Mouse (Mus musculus): ENCODE data around the gene Ifi47. TPM values are rescaled to one million over a fixed set of nuclear protein-coding genes. Genes with fewer than 3 reads are reported as not detected.

Gene Ifi47
- total RNA-seq, 2 experiments from 2014 or later = 3.4 to 5.6 TPM

DNA sequence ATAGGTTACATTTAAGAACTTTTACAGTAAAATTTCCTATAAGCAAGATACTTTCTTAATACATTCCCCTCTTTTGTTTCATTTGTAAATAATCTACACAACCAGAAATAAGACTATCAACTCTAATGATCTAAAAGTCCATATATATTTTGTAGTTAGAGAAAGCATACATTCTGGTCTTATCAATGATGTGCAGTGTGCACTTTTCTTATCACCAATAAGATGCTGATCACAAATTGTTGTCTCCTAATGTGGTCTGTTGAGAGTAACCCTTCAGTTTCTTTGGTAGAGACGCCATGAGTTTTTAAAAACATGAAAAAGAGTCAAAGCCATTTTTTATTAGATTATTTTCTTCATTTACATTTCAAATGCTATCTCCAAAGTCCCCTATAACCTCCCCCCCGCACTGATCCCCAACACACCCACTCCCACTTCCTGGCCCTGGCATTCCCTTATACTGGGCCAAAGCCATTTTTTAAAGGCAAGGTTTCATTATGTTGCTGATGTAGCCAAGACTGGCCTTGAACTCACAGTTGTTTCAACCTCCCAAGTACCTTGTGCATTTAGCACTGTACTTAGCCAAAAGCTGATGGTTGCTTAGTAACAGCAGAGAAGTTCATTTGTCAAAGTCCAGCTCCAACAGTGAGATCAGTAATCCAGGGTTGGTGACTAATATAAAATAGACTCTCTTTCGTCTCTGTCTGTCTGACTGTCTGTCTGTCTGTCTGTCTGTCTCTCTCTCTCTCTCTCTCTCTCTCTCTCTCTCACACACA, 13.5 kb downstream of the Ifi47 start:
- DNase-seq = no peak

DNA sequence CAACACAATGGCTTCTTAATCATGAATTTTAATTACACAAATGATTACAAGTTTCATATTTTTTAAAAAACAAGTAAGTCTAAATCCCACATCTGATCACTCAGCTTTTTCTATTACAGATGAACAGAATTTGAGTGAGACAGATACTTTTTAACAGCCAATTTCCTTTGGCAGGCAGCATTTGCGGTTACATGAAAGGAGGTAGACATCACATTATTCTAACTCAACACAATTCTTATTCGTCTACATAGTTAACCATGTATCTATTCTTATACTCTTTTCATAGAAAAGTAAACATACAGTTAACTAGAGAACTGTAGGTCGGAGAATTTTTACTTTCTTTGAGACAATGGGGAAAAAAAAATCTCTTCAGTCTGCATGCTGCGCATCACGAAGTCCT, 14.2 kb downstream of the Ifi47 start:
- no peak for DNase-seq

DNA sequence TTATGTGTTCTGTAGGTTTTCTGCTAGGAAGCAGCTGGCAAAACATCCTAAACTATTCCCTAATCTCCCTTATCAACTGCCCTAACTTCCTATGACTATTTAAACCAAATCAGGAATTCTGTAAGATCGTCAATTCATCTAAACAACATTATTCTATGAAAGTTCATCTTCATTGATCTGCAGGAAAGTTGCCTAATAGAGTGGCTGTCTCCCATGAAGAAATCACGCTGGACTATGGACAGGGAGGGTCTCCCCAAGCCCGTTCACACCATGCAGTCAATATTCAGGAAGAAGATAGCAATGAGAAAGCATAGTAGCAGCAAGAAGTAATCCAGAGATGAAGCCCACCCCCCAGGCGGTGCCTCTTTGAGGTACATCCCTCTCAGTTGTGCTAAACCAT, 14.8 kb downstream of the Ifi47 start:
- DNase-seq = no peak

DNA sequence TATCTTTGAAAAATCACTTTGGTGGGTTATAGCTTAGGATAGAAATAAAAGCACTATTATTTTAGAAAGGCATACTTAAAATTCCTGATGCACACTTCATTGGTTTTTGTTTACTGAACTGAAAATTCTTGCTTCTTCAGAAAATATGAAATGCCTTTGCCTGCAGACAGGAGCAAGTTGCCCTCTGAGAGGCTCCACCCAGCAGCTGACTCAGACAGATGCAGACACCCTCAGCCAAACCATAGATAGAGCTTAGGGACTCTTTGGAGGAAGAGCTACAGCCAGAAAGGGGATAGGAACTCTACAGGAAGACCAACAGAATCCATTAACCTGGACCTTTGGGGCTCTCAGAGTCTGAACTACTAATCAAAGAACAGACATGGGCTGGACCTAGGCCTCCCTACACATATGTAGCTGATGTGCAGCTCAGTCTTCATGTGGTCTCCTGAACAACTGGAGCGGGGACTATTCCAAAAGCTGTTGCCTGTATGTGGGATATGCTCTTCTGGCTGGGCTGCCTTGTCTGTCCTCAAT, 15.7 kb downstream of the Ifi47 start:
- DNase-seq = no peak

DNA sequence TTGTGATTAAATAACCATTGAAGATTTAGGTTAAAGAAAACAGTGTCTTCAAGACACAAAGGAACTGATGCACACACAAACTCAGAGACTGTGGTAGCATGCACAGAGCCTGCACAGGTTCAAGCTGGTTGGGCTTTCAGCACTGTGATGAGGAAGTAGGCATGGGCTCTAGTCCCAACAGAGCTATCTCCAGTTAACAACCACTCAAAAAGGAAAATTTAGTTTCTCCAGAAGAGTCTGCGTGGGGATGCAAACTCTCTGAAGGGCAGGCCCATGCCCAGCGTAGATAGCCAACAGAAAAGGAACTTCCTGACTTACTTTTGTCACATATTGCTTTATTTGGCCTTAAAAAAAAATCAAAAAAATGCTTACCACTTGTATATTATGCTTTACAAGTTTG, 16.4 kb downstream of the Ifi47 start:
- no peak for DNase-seq

- DNase-seq = no peak
Measured at GRCm38 (mm10) chr11:49093861-49094660, 17.7 kb downstream of the Ifi47 start.

GRCm38 (mm10) chr11:49095367-49095766, 19.0 kb downstream of the Ifi47 start:
- DNase-seq = no peak

GRCm38 (mm10) chr11:49100409-49100808, 24.0 kb downstream of the Ifi47 start:
- no peak for DNase-seq

GRCm38 (mm10) chr11:49101500-49101899, 25.1 kb downstream of the Ifi47 start:
- no peak for DNase-seq

- DNase-seq = peak; percentile 88 to 97
Measured at GRCm38 (mm10) chr11:49103047-49103693, 26.8 kb downstream of the Ifi47 start.

- DNase-seq = no peak
Measured at GRCm38 (mm10) chr11:49105752-49106151, 29.4 kb downstream of the Ifi47 start.

DNA sequence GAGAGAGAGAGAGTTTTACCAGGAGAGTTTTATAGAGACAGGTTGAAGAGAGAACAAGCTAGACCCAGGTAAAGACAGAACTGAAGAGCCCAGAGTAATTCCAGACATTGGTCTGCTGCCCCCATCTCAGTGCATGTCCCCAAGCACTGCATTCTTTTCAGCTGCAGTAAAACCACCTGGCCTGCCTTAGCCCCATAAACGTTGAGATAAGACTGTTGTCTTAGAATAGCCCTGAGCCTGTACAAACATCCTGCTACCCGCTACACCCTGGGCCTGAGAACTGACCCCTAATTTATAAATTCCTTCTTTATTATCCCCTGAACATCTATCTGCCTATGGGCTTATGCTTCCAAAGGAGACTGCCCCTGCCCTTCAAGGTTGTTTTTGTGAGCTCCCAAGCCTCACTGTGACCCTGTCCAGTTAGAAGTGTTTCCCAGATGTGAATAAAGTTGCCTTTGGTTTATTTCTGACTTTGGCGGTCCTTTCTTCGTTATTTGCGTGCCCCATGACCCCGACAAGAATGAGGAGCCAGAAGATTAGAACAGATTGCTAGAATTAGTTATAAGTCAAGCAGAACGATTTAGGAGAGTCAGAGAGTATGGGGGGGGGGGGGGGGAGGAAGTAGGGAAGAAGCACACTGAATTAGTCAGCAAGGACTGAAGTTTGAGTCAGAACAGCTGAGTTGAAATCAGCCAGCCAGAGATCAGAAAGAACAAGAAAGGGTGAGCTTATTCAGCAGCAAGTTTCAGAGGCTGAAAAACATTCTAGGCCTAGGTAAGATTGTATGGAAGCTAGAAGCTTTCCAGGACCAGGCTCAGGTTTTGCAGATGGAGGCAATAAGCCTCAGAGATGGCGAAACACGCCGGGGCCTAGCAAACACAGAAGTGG, 31.5 kb downstream of the Ifi47 start:
- DNase-seq = no peak

GRCm38 (mm10) chr11:49108833-49109232, 32.4 kb downstream of the Ifi47 start:
- DNase-seq = peak in 1 of 2 experiments; percentile 56

DNA sequence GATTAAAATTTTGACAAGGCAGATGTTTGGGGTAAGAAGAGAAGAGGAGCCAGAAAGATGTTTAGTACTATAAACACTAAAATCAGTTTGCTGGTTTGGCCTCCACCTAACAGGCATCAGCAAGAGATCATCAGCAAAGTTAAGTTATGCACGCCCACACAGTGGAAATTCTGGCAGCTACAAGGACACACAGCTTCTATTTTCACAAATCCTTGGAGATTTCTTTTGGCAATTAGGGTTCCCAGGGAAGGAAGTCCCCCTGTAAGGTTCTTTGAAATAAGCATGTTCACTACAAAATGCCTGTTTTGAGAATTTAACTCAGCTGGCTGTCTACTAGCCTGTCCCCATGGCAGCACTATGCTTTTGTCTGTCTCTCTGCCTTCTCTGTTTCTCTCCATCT, 34.6 kb downstream of the Ifi47 start:
- no peak for DNase-seq

GRCm38 (mm10) chr11:49112624-49113219, 36.3 kb downstream of the Ifi47 start:
- DNase-seq = no peak

DNA sequence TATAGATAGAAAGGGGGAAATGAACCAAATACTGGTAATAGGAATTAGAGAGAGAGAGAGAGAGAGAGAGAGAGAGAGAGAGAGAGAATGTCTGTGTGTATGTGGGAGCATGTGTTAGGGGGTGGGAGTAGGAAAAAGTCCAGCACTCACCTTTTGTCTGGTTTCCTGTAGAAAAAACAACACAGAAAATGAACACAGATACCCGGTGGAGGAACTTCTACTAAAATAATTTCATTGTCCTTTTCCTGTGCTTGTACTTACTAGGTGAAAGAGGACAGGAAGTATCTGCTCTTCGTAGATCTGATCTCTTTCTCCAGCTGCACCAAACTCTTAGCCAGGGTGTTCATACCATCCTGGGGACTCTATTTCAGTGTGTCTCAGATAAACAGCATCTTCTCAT, 37.8 kb downstream of the Ifi47 start:
- no peak for DNase-seq

- DNase-seq = no peak
Measured at GRCm38 (mm10) chr11:49114774-49115173, 38.4 kb downstream of the Ifi47 start, which contains the start of gene Olfr1396. Gene Olfr1396, minus strand, starts transcription at chr11:49114874.

DNA sequence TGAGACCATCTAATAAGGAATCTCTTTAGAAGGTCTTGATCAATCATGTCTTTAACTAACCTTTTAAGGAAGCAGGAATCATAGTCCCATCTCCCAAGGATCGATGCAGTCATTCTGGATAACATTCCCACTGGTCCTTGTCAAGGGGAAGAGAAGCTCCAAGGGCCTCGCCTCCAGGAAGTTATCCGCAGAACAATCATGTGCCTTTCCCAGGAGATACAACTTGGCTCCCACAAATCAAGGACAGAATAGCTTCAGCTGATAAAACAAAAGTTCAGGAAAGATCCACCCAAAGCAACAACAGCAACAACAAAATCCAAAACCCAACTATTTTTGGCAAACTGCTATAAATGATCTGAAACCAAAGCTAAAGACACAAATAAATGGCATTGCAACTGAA, 43.2 kb downstream of the Ifi47 start:
- DNase-seq = peak in 1 of 2 experiments; percentile 28

- DNase-seq = no peak
Measured at GRCm38 (mm10) chr11:49124169-49124568, 47.8 kb downstream of the Ifi47 start.

GRCm38 (mm10) chr11:49141974-49142373, 65.6 kb downstream of the Ifi47 start, which contains the start of gene Olfr1395:
Gene Olfr1395, plus strand, starts transcription at chr11:49142274.
- DNase-seq = no peak

Measured in heart, adult 18-20 months (tissue).